Mouse (Mus musculus) midbrain, embryonic 16.5 days (tissue): ENCODE data around the gene Zfp719. TPM values are rescaled to one million over a fixed set of nuclear protein-coding genes. Genes with fewer than 3 reads are reported as not detected.

Source experiments
- ATAC-seq: fragments of 200-750 bp; cut with Nextera tagmentation; 2 replicates; pipeline ENCODE4 v1.8.0; 2017; ENCODE audit warnings: moderate TSS enrichment
- H3K27ac ChIP-seq: fragments of 300-500 bp; sonication (generic); 2 replicates; pipeline ENCODE4 v1.5.1; 2014; ENCODE audit warnings: mild to moderate bottlenecking, low read length, mixed read lengths
- H3K27me3 ChIP-seq: fragments of 300-500 bp; sonication (generic); 2 replicates; pipeline ENCODE4 v1.6.1; 2014; ENCODE audit warnings: low read depth, low read length, mixed read lengths; ENCODE audit not compliant: control insufficient read depth, insufficient read depth
- H3K36me3 ChIP-seq: fragments of 300-500 bp; sonication (generic); 2 replicates; pipeline ENCODE4 v1.6.1; 2014; ENCODE audit warnings: mild to moderate bottlenecking, low read length, moderate library complexity, mixed read lengths; ENCODE audit not compliant: control insufficient read depth, insufficient read depth
- H3K4me1 ChIP-seq: fragments of 300-500 bp; sonication (generic); 2 replicates; pipeline ENCODE4 v1.6.1; 2014; ENCODE audit warnings: mild to moderate bottlenecking, low read length, mixed read lengths; ENCODE audit not compliant: control insufficient read depth, insufficient read depth
- H3K4me2 ChIP-seq: fragments of 300-500 bp; sonication (generic); 2 replicates; pipeline ENCODE4 v1.6.1; 2014; ENCODE audit warnings: mild to moderate bottlenecking, low read length, mixed read lengths
- H3K4me3 ChIP-seq: fragments of 300-500 bp; sonication (generic); 2 replicates; pipeline ENCODE4 v1.5.1; 2014; ENCODE audit warnings: low read depth, mild to moderate bottlenecking, low read length, moderate library complexity, mixed read lengths
- H3K9ac ChIP-seq: fragments of 300-500 bp; sonication (generic); 2 replicates; pipeline ENCODE4 v1.6.1; 2014; ENCODE audit warnings: low read depth, low read length, mixed read lengths
- H3K9me3 ChIP-seq: fragments of 300-500 bp; sonication (generic); replicated peaks from 2 replicates; pipeline ENCODE4 v1.6.1; 2014; ENCODE audit warnings: mild to moderate bottlenecking, low read length, mixed read lengths; ENCODE audit not compliant: control insufficient read depth, poor library complexity, severe bottlenecking
- WGBS: fragments of 180-500 bp; shearing (Covaris S2); extraction: QIAGEN DNeasy Blood & Tissue Kit; methylation state at CpG from one replicate; pipeline ENCODE4 v1.1.7; 2014; 5-methylcytosine and 5-hydroxymethylcytosine counted together
- polyA plus RNA-seq: library from polyadenylated mRNA; unstranded; fragments of >200 nt; fragmentation: Nextera tagmentation; extraction: Ambion mirVana; gene quantifications from 2 replicates; pipeline ENCODE4 v1.2.1, GENCODE M21; 2015

Gene Zfp719
- polyA plus RNA-seq, 1 experiment from 2014 or later: 17.1 TPM

- Histone ChIP-seq H3K27ac (no peak overlapping the region), H3K9me3 (no peaks in the 10 kb centered on the region), H3K4me1 (peaks cover 19% of the 10 kb centered on the region), H3K4me2 (no peak overlapping the region), H3K4me3 (no peak overlapping the region), H3K9ac (no peak overlapping the region), H3K27me3 (no peaks in the 10 kb centered on the region), H3K36me3 (peaks cover 43% of the 10 kb centered on the region)
- no peak for ATAC-seq
- 96% methylated on average over 5 of the region's 5 CpGs for WGBS
Observed at GRCm38 (mm10) chr7:43584790-43585189, 5.4 kb downstream of the Zfp719 start.

DNA sequence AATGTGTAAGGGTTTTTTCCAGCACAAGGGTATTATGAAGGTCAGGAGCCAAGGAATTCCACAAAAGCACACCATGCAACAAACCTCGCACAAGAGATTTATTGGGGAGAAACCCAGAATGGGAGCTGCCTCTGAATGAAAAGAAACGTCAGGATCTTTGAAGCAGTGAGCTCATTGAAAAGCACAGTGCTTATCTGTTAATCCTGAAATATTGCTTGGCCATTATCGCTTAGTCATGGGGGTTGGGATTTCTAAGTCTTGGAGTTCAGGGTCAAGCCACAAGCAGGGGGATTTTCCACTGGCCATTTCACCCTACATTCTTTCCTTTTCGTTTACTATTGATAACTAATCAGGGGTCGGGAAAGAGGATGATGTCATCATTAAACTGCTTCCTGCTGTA, 22.5 kb downstream of the Zfp719 start:
- Histone ChIP-seq H3K27ac (no peak overlapping the region), H3K9ac (no peak overlapping the region), H3K4me1 (peaks cover 6% of the 10 kb centered on the region), H3K36me3 (no peaks in the 10 kb centered on the region), H3K4me2 (no peak overlapping the region), H3K27me3 (no peaks in the 10 kb centered on the region), H3K4me3 (no peak overlapping the region), H3K9me3 (no peaks in the 10 kb centered on the region)
- no peak for ATAC-seq
- WGBS: 12% methylated on average over 5 of the region's 5 CpGs

GRCm38 (mm10) chr7:43606896-43607742, 27.7 kb downstream of the Zfp719 start, which contains the start of gene Zfp819:
Zfp819 (plus strand) TSS chr7:43607169.
- Histone ChIP-seq H3K4me2 (peak within 1 kb of the TSS; percentile 75), H3K36me3 (no peaks in the 10 kb centered on the region), H3K27ac (no peak within 1 kb of the TSS), H3K27me3 (0 out of 2 replicates have a peak, but pooled peaks cover 3% of the 10 kb centered on the region), H3K4me1 (peaks cover 4% of the 10 kb centered on the region), H3K9ac (peak within 1 kb of the TSS; percentile 58), H3K4me3 (peak within 1 kb of the TSS; percentile 41), H3K9me3 (no peaks in the 10 kb centered on the region)
- WGBS: 12% methylated on average over 41 of the region's 41 CpGs
- peak; percentile 93 for ATAC-seq

GRCm38 (mm10) chr7:43607743-43608287, 28.4 kb downstream of the Zfp719 start:
- H3K4me3 ChIP-seq: peak overlapping the region; percentile 41
- peak overlapping the region; percentile 75 for H3K4me2 ChIP-seq
- 36% methylated on average over 5 of the region's 5 CpGs for WGBS
- H3K27me3 ChIP-seq: 0 out of 2 replicates have a peak, but pooled peaks cover 3% of the 10 kb centered on the region
- H3K27ac ChIP-seq: no peak overlapping the region
- peak; percentile 16; the same call in 1 of the 2 replicates for ATAC-seq
- H3K9me3 ChIP-seq: no peaks in the 10 kb centered on the region
- H3K4me1 ChIP-seq: peaks cover 2% of the 10 kb centered on the region; the same call in 1 of the 2 replicates
- 0 out of 2 replicates have a peak overlapping the region, but pooled peaks have one; percentile 58 for H3K9ac ChIP-seq
- H3K36me3 ChIP-seq: no peaks in the 10 kb centered on the region

DNA sequence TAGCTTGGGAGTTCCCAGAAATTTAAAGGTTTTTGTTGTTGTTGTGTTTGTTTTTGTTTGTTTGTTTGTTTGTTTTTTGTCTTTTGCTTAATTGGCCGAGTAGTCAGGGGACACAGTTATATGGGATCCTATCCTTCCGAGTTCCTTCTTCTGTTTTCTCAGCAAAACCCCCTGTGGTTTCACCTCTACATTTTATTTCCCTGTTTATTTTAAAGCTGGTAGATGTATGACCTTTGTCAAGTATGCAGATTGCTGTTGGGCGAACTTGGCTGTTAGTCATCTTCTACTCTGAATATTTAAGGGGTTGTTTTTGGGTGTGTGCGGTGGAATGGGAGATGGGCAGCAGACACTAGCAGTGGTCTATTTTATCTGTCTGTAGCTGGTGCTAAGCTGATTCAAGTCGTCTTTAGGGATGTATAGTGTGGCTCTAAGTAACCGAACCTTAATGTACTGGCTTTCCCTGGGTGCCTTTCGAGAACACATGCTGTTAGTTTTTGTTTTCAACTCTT, 29.0 kb downstream of the Zfp719 start:
- 79% methylated on average over 7 of the region's 7 CpGs for WGBS
- Histone ChIP-seq H3K9me3 (no peaks in the 10 kb centered on the region), H3K4me2 (no peak overlapping the region), H3K27me3 (0 out of 2 replicates have a peak, but pooled peaks cover 3% of the 10 kb centered on the region), H3K4me3 (no peak overlapping the region), H3K36me3 (no peaks in the 10 kb centered on the region), H3K27ac (no peak overlapping the region), H3K4me1 (peaks cover 2% of the 10 kb centered on the region; the same call in 1 of the 2 replicates), H3K9ac (no peak overlapping the region)
- no peak for ATAC-seq

DNA sequence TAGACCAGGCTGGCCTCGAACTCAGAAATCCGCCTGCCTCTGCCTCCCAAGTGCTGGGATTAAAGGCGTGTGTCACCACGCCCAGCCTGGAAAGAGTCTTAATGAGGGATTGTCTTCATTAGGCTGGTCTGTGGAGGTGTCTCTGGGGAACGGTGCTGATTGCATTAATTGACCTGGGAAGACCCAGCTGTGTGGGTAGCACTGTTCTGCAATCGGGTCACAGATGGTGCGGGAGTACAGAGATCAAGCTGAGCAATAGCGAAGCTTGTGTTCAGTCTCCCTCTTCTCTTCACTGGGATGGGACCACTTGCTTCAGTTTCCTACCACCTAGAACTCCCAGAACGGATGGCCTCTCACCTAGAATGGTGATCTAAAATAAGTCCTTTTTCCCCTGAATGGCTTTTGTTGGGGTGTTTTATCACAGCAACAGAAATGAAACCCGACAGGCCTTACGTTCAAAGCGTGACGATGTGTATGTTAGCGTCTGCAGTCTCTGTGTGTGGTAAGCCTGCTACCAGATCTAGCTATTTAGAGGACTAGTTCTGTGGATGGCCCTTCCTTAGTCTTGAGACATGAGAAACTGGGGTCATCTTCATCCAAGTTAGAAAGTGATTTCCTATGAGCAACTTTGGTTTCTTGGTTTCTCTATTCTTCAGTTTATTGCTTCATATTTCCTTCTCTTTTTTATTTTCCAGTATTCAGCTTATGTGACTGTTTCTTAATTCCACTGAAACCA, 34.6 kb downstream of the Zfp719 start:
- no peak overlapping the region for H3K4me2 ChIP-seq
- no peak for ATAC-seq
- H3K36me3 ChIP-seq: no peaks in the 10 kb centered on the region
- H3K9ac ChIP-seq: no peak overlapping the region
- H3K27me3 ChIP-seq: no peaks in the 10 kb centered on the region
- H3K27ac ChIP-seq: no peak overlapping the region
- H3K4me1 ChIP-seq: no peaks in the 10 kb centered on the region
- H3K4me3 ChIP-seq: no peak overlapping the region
- WGBS: 86% methylated on average over 14 of the region's 14 CpGs
- H3K9me3 ChIP-seq: no peaks in the 10 kb centered on the region

GRCm38 (mm10) chr7:43622927-43623326, 43.5 kb downstream of the Zfp719 start:
- WGBS: 87% methylated on average over 7 of the region's 7 CpGs
- Histone ChIP-seq H3K9me3 (no peaks in the 10 kb centered on the region), H3K36me3 (no peaks in the 10 kb centered on the region), H3K4me3 (no peak overlapping the region), H3K4me2 (no peak overlapping the region), H3K27ac (no peak overlapping the region), H3K4me1 (peaks cover 3% of the 10 kb centered on the region; the same call in 1 of the 2 replicates), H3K27me3 (no peaks in the 10 kb centered on the region), H3K9ac (no peak overlapping the region)
- no peak for ATAC-seq

GRCm38 (mm10) chr7:43623819-43624218, 44.4 kb downstream of the Zfp719 start:
- no peaks in the 10 kb centered on the region for H3K36me3 ChIP-seq
- peaks cover 3% of the 10 kb centered on the region; the same call in 1 of the 2 replicates for H3K4me1 ChIP-seq
- peak overlapping the region; percentile 32; the same call in 1 of the 2 replicates for H3K4me2 ChIP-seq
- 12% methylated on average over 10 of the region's 10 CpGs for WGBS
- no peak overlapping the region for H3K9ac ChIP-seq
- no peak overlapping the region for H3K27ac ChIP-seq
- H3K27me3 ChIP-seq: no peaks in the 10 kb centered on the region
- no peak overlapping the region for H3K4me3 ChIP-seq
- no peaks in the 10 kb centered on the region for H3K9me3 ChIP-seq
- no peak for ATAC-seq
